Mouse (Mus musculus) thymus, postnatal 0 days (tissue): Measurements from ENCODE around the gene Ferd3l. TPM values are rescaled to one million over a fixed set of nuclear protein-coding genes. Genes with fewer than 3 reads are reported as not detected.

ENCODE experiments used
- DNase-seq: peaks from one replicate; pipeline ENCODE4 v3.0.0-alpha.2; 2015; ENCODE audit warnings: low spot score
- polyA plus RNA-seq: library from polyadenylated mRNA; unstranded; fragments of >200 nt; fragmentation: Nextera tagmentation; extraction: Ambion mirVana; gene quantifications from 2 replicates; pipeline ENCODE4 v1.2.1, GENCODE M21; 2015

Gene Ferd3l
- not detected in 2 replicates for polyA plus RNA-seq

GRCm38 (mm10) chr12:33928331-33929192 lies at the start of gene Ferd3l:
TSS of gene Ferd3l (plus strand) at chr12:33928425.
- no peak for DNase-seq

- DNase-seq = no peak
Measured at GRCm38 (mm10) chr12:33893956-33894355, 34.3 kb upstream of the Ferd3l start.

GRCm38 (mm10) chr12:33894621-33895020 lies 33.6 kb upstream of the Ferd3l start:
- DNase-seq = no peak

GRCm38 (mm10) chr12:33926751-33927150 lies 1.5 kb upstream of the Ferd3l start:
- DNase-seq = no peak

- DNase-seq = no peak
Measured at GRCm38 (mm10) chr12:33927334-33928098, 709 bp upstream of the Ferd3l start.

GRCm38 (mm10) chr12:33952843-33953242 lies 24.6 kb downstream of the Ferd3l start:
- no peak for DNase-seq

- DNase-seq = no peak
Measured at GRCm38 (mm10) chr12:33954931-33955565, 26.8 kb downstream of the Ferd3l start.

GRCm38 (mm10) chr12:33955606-33956295 lies 27.5 kb downstream of the Ferd3l start:
- no peak for DNase-seq

GRCm38 (mm10) chr12:33956576-33957399 lies 28.6 kb downstream of the Ferd3l start:
- no peak for DNase-seq

- no peak for DNase-seq
Measured at GRCm38 (mm10) chr12:33957400-33958240, 29.4 kb downstream of the Ferd3l start, which contains the start of gene Twist1. TSS of gene Twist1 (plus strand) at chr12:33957671.

GRCm38 (mm10) chr12:33958241-33959194 lies 30.3 kb downstream of the Ferd3l start:
- no peak for DNase-seq

GRCm38 (mm10) chr12:33959206-33959605 lies 31.0 kb downstream of the Ferd3l start:
- no peak for DNase-seq

- no peak for DNase-seq
Measured at GRCm38 (mm10) chr12:33959846-33960245, 31.6 kb downstream of the Ferd3l start.

- DNase-seq = no peak
Measured at GRCm38 (mm10) chr12:33961013-33961412, 32.8 kb downstream of the Ferd3l start.

- DNase-seq = no peak
Measured at GRCm38 (mm10) chr12:33962118-33962772, 34.0 kb downstream of the Ferd3l start.

- no peak for DNase-seq
Measured at GRCm38 (mm10) chr12:33962773-33963130, 34.5 kb downstream of the Ferd3l start.

- no peak for DNase-seq
Measured at GRCm38 (mm10) chr12:33963671-33964369, 35.6 kb downstream of the Ferd3l start.
